Mouse (Mus musculus) neural tube, embryonic 12.5 days (tissue): ENCODE measurements around the gene Plekhh3. TPM values are rescaled to one million over a fixed set of nuclear protein-coding genes. Genes with fewer than 3 reads are reported as not detected.

ENCODE experiments used
- ATAC-seq: fragments of 200-750 bp; cut with Nextera tagmentation; 2 replicates; pipeline ENCODE4 v1.8.0; 2017; ENCODE audit warnings: low read depth, mild to moderate bottlenecking, moderate TSS enrichment, moderate library complexity; ENCODE audit not compliant: low FRiP score
- H3K27ac ChIP-seq: fragments of 300-500 bp; sonication (generic); 2 replicates; pipeline ENCODE4 v1.5.1; 2016
- H3K27me3 ChIP-seq: fragments of 300-500 bp; sonication (generic); replicated peaks from 2 replicates; pipeline ENCODE4 v1.6.1; 2016; ENCODE audit warnings: mild to moderate bottlenecking
- H3K36me3 ChIP-seq: fragments of 300-500 bp; sonication (generic); 2 replicates; pipeline ENCODE4 v1.6.1; 2016; ENCODE audit warnings: mild to moderate bottlenecking
- H3K4me1 ChIP-seq: fragments of 300-500 bp; sonication (generic); 2 replicates; pipeline ENCODE4 v1.6.1; 2016
- H3K4me2 ChIP-seq: fragments of 300-500 bp; sonication (generic); replicated peaks from 2 replicates; pipeline ENCODE4 v1.6.1; 2016; ENCODE audit warnings: mild to moderate bottlenecking
- H3K4me3 ChIP-seq: fragments of 300-500 bp; sonication (generic); 2 replicates; pipeline ENCODE4 v1.5.1; 2016
- H3K9ac ChIP-seq: fragments of 300-500 bp; sonication (generic); 2 replicates; pipeline ENCODE4 v1.6.1; 2016; ENCODE audit warnings: mild to moderate bottlenecking
- H3K9me3 ChIP-seq: fragments of 300-500 bp; sonication (generic); 2 replicates; pipeline ENCODE4 v1.6.1; 2016; ENCODE audit warnings: mild to moderate bottlenecking
- WGBS: fragments of 180-500 bp; shearing (Covaris S2); methylation state at CpG from one replicate; pipeline ENCODE4 v1.1.7; 2016; 5-methylcytosine and 5-hydroxymethylcytosine counted together
- polyA plus RNA-seq: library from polyadenylated mRNA; unstranded; fragments of >200 nt; fragmentation: Nextera tagmentation; extraction: Ambion mirVana; gene quantifications from 2 replicates; pipeline ENCODE4 v1.2.1, GENCODE M21; 2016

Gene Plekhh3
- polyA plus RNA-seq, 1 experiment from 2014 or later, result 17.1 TPM

GRCm38 (mm10) chr11:101184984-101185383, 13.8 kb upstream of the Plekhh3 start:
- Histone ChIP-seq H3K4me3 (no peak overlapping the region), H3K9ac (no peak overlapping the region), H3K36me3 (no peaks in the 10 kb centered on the region), H3K4me1 (peaks cover 10% of the 10 kb centered on the region), H3K27me3 (peaks cover 2% of the 10 kb centered on the region; the same call in 1 of the 2 replicates), H3K9me3 (no peaks in the 10 kb centered on the region), H3K4me2 (no peak overlapping the region), H3K27ac (no peak overlapping the region)
- 91% methylated on average over 12 of the region's 12 CpGs for WGBS
- no peak for ATAC-seq

- Histone ChIP-seq H3K27me3 (peaks cover 15% of the 10 kb centered on the region), H3K36me3 (no peaks in the 10 kb centered on the region), H3K4me3 (no peak overlapping the region), H3K9me3 (no peaks in the 10 kb centered on the region), H3K4me1 (peaks cover 6% of the 10 kb centered on the region; the same call in 1 of the 2 replicates), H3K4me2 (no peak overlapping the region), H3K27ac (no peak overlapping the region), H3K9ac (no peak overlapping the region)
- WGBS, result 81% methylated on average over 14 of the region's 14 CpGs
- no peak for ATAC-seq
Measured at GRCm38 (mm10) chr11:101182771-101183517, 11.8 kb upstream of the Plekhh3 start.

- H3K4me3 ChIP-seq, result no peak overlapping the region
- peaks cover 8% of the 10 kb centered on the region; the same call in 1 of the 2 replicates for H3K4me1 ChIP-seq
- ATAC-seq, result no peak
- H3K9me3 ChIP-seq, result no peaks in the 10 kb centered on the region
- H3K36me3 ChIP-seq, result no peaks in the 10 kb centered on the region
- WGBS, result 93% methylated on average over 11 of the region's 11 CpGs
- H3K4me2 ChIP-seq, result no peak overlapping the region
- H3K27me3 ChIP-seq, result peaks cover 25% of the 10 kb centered on the region
- no peak overlapping the region for H3K9ac ChIP-seq
- no peak overlapping the region for H3K27ac ChIP-seq
Measured at GRCm38 (mm10) chr11:101181961-101182360, 10.8 kb upstream of the Plekhh3 start.

DNA sequence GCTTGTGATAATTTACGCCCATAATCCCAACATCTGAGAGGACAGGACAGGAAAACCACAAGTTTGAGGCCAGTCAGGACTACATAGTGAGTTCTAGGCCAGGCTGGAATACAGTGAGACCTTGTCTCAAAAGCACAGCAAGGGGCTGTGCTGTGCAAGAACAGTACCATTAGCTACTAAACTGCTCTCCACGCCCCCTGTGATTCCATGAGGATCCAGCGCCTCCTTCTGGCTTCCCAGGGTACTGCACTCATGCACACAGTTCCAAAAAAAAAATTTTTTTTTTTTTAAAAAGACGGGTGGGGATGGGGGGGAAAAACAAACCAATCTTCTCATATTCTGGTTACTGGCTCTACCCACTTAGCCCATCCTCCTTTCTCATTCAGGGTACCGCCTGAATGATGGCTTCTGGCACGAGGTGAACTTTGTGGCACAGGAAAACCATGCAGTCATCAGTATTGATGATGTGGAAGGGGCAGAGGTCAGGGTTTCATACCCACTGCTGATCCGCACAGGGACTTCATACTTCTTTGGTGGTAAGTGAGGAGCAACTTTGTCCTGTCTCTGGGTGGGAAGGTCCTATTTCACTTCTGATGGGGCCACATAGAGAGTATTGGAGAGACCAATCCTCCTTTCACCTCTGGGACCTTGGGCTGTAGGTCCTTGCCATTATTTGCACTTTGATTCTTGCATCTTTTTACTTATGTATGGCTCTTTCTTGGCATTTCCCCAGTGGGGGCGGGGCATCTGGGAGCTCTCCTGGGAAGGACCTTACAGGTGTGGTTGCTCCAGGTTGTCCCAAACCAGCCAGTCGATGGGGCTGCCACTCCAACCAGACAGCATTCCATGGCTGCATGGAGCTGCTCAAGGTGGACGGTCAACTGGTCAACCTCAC, 9.9 kb upstream of the Plekhh3 start:
- Histone ChIP-seq H3K4me3 (no peak overlapping the region), H3K27ac (no peak overlapping the region), H3K4me1 (peaks cover 16% of the 10 kb centered on the region; the same call in 1 of the 2 replicates), H3K27me3 (peaks cover 34% of the 10 kb centered on the region), H3K36me3 (no peaks in the 10 kb centered on the region), H3K4me2 (no peak overlapping the region), H3K9ac (no peak overlapping the region), H3K9me3 (no peaks in the 10 kb centered on the region)
- whole genome bisulfite sequencing, result 43% methylated on average over 10 of the region's 10 CpGs
- ATAC-seq, result no peak

GRCm38 (mm10) chr11:101180261-101180660, 9.1 kb upstream of the Plekhh3 start:
- Histone ChIP-seq H3K9me3 (no peaks in the 10 kb centered on the region), H3K4me1 (peaks cover 19% of the 10 kb centered on the region), H3K4me2 (no peak overlapping the region), H3K4me3 (no peak overlapping the region), H3K9ac (no peak overlapping the region), H3K27me3 (peaks cover 40% of the 10 kb centered on the region), H3K36me3 (no peaks in the 10 kb centered on the region), H3K27ac (no peak overlapping the region)
- no peak for ATAC-seq
- WGBS, result 71% methylated on average over 17 of the region's 17 CpGs

GRCm38 (mm10) chr11:101179306-101179705, 8.2 kb upstream of the Plekhh3 start:
- no peak for ATAC-seq
- H3K36me3 ChIP-seq, result no peaks in the 10 kb centered on the region
- H3K4me2 ChIP-seq, result no peak overlapping the region
- H3K4me1 ChIP-seq, result peaks cover 25% of the 10 kb centered on the region
- H3K9ac ChIP-seq, result no peak overlapping the region
- no peak overlapping the region for H3K4me3 ChIP-seq
- no peak overlapping the region for H3K27ac ChIP-seq
- 79% methylated on average over 15 of the region's 15 CpGs for WGBS
- no peaks in the 10 kb centered on the region for H3K9me3 ChIP-seq
- H3K27me3 ChIP-seq, result peaks cover 50% of the 10 kb centered on the region

GRCm38 (mm10) chr11:101178061-101179058, 7.2 kb upstream of the Plekhh3 start:
- Histone ChIP-seq H3K36me3 (no peaks in the 10 kb centered on the region), H3K4me2 (peak overlapping the region; percentile 27; the same call in 1 of the 2 replicates), H3K9ac (no peak overlapping the region), H3K4me1 (peaks cover 34% of the 10 kb centered on the region), H3K27ac (no peak overlapping the region), H3K9me3 (no peaks in the 10 kb centered on the region), H3K27me3 (peaks cover 57% of the 10 kb centered on the region), H3K4me3 (no peak overlapping the region)
- ATAC-seq, result no peak
- 46% methylated on average over 36 of the region's 36 CpGs for WGBS

DNA sequence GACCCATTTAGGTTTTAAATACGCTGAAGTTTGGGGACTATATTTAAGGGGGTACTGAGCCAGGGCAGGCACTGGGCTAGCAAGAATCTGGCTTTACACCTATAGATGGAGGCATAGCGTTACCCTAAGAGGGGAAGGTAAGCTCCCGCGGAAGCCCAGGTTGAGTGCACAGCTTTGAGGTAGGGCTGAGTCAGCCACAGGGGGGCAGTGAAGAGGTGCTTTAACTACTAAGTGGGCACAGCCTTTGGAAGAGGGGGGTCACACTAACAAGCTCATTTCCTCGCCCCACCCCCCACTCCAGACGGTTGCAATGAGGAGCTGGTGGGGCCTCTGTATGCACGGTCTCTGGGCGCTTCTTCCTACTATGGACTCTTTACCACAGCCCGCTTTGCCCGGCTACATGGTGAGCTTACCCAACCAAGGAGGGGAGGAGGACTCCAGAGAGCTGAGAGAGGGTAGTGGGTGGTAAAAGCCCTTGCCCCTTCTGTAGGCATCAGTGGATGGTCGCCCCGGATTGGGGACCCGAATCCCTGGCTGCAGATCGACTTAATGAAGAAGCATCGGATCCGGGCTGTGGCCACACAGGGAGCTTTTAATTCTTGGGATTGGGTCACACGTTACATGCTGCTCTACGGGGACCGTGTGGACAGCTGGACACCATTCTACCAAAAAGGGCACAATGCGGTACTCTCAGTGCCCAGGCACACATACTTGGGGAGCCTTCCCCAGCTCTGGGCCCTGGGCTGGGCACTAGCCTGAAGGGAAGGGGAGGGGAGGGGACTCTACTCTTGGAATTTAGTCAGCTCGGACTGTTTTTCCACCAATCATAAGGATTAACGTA, 6.0 kb upstream of the Plekhh3 start:
- WGBS, result 26% methylated on average over 22 of the region's 22 CpGs
- Histone ChIP-seq H3K9me3 (no peaks in the 10 kb centered on the region), H3K9ac (0 out of 2 replicates have a peak overlapping the region, but pooled peaks have one; percentile 47), H3K27ac (no peak overlapping the region), H3K4me1 (peaks cover 43% of the 10 kb centered on the region), H3K36me3 (no peaks in the 10 kb centered on the region), H3K27me3 (peaks cover 63% of the 10 kb centered on the region), H3K4me2 (peak overlapping the region; percentile 70), H3K4me3 (no peak overlapping the region)
- no peak for ATAC-seq

GRCm38 (mm10) chr11:101176117-101176691, 5.1 kb upstream of the Plekhh3 start:
- Histone ChIP-seq H3K4me1 (peaks cover 45% of the 10 kb centered on the region), H3K27ac (no peak overlapping the region), H3K4me3 (peak overlapping the region; percentile 31), H3K27me3 (peaks cover 61% of the 10 kb centered on the region), H3K9me3 (no peaks in the 10 kb centered on the region), H3K4me2 (peak overlapping the region; percentile 70), H3K36me3 (no peaks in the 10 kb centered on the region), H3K9ac (peak overlapping the region; percentile 47; the same call in 1 of the 2 replicates)
- WGBS, result under 1% methylated on average over 25 of the region's 25 CpGs
- no peak for ATAC-seq

DNA sequence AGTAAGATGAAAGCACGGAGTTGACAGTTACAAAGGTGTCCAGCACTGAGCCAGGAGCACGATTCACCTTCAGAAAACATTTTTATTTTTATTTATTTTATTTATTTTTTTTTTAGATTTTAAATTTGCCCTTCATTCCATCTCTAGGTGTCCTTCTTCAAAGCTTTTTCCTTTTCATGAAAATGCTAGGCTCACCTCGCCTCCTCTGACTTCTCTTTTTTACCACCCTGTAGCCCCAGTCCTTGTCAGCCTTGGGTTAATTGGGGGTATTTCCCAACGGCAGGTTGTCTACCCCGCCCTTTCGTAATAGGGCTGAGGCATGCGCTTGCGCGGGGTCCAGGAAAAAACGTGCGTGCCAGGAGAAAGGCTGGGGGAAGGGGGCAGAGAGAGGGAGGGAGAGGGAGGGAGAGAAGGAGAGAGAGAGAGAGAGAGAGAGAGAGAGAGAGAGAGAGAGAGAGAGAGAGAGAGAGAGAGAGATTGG, 4.5 kb upstream of the Plekhh3 start:
- peak overlapping the region; percentile 47; the same call in 1 of the 2 replicates for H3K9ac ChIP-seq

More for the DNA sequence above, 4.5 kb upstream of the Plekhh3 start:
- Histone ChIP-seq H3K4me1 (peaks cover 47% of the 10 kb centered on the region), H3K9me3 (no peaks in the 10 kb centered on the region), H3K4me2 (peak overlapping the region; percentile 70), H3K36me3 (no peaks in the 10 kb centered on the region), H3K27ac (no peak overlapping the region), H3K4me3 (peak overlapping the region; percentile 31), H3K27me3 (peaks cover 61% of the 10 kb centered on the region)
- no peak for ATAC-seq
- WGBS, result 9% methylated on average over 11 of the region's 11 CpGs
